Mouse (Mus musculus) stomach, embryonic 14.5 days (tissue): Measurements from ENCODE around the gene Poln. TPM values are rescaled to one million over a fixed set of nuclear protein-coding genes. Genes with fewer than 3 reads are reported as not detected.

Experiments used
- ATAC-seq: fragments of 200-750 bp; cut with Nextera tagmentation; 2 replicates; pipeline ENCODE4 v1.8.0; 2017; ENCODE audit warnings: low read depth, moderate TSS enrichment; ENCODE audit not compliant: insufficient number of reproducible peaks, insufficient read depth, low FRiP score
- H3K27ac ChIP-seq: fragments of 300-500 bp; sonication (generic); 2 replicates; pipeline ENCODE4 v1.5.1; 2014; ENCODE audit warnings: mild to moderate bottlenecking, low read length, moderate library complexity, mixed read lengths
- H3K27me3 ChIP-seq: fragments of 300-500 bp; sonication (generic); 2 replicates; pipeline ENCODE4 v1.6.1; 2014; ENCODE audit warnings: low read length, control low read depth, mixed read lengths; ENCODE audit not compliant: control insufficient read depth, insufficient read depth
- H3K36me3 ChIP-seq: fragments of 300-500 bp; sonication (generic); 2 replicates; pipeline ENCODE4 v1.6.1; 2014; ENCODE audit warnings: mild to moderate bottlenecking, control low read depth, low read length, moderate library complexity, mixed read lengths; ENCODE audit not compliant: control insufficient read depth, insufficient read depth
- H3K4me1 ChIP-seq: fragments of 300-500 bp; sonication (generic); 2 replicates; pipeline ENCODE4 v1.6.1; 2014; ENCODE audit warnings: low read length, control low read depth, mixed read lengths; ENCODE audit not compliant: control insufficient read depth, insufficient read depth
- H3K4me2 ChIP-seq: fragments of 300-500 bp; sonication (generic); replicated peaks from 2 replicates; pipeline ENCODE4 v1.6.1; 2014; ENCODE audit warnings: low read depth, low read length, control low read depth
- H3K4me3 ChIP-seq: fragments of 300-500 bp; sonication (generic); 2 replicates; pipeline ENCODE4 v1.5.1; 2014; ENCODE audit warnings: low read depth, low read length, control low read depth
- H3K9ac ChIP-seq: fragments of 300-500 bp; sonication (generic); replicated peaks from 2 replicates; pipeline ENCODE4 v1.6.1; 2014; ENCODE audit warnings: low read depth, mild to moderate bottlenecking, control low read depth, low read length, moderate library complexity, mixed read lengths
- H3K9me3 ChIP-seq: fragments of 300-500 bp; sonication (generic); 2 replicates; pipeline ENCODE4 v1.6.1; 2016; ENCODE audit warnings: low read depth, low read length, control low read depth; ENCODE audit not compliant: control insufficient read depth
- WGBS: fragments of 180-500 bp; shearing (Covaris S2); extraction: QIAGEN DNeasy Blood & Tissue Kit; methylation state at CpG from one replicate; pipeline ENCODE4 v1.1.7; 2014; 5-methylcytosine and 5-hydroxymethylcytosine counted together
- polyA plus RNA-seq: library from polyadenylated mRNA; unstranded; fragments of >200 nt; fragmentation: Nextera tagmentation; extraction: Ambion mirVana; gene quantifications from 2 replicates; pipeline ENCODE4 v1.2.1, GENCODE M21; 2014

Poln gene
- polyA plus RNA-seq, 1 experiment from 2014 or later, result 1.1 TPM

- no peak for ATAC-seq
- no peaks in the 10 kb centered on the region for H3K4me1 ChIP-seq
- 84% methylated on average over 2 of the region's 2 CpGs for WGBS
These were observed 35.7 kb upstream of the Poln start for GRCm38 (mm10) chr5:34204911-34205310.

GRCm38 (mm10) chr5:34202006-34202405 lies 32.8 kb upstream of the Poln start:
- no peak overlapping the region for H3K27ac ChIP-seq
- no peaks in the 10 kb centered on the region for H3K27me3 ChIP-seq
- H3K4me1 ChIP-seq, result no peaks in the 10 kb centered on the region
- no peak for ATAC-seq
- 73% methylated on average over 4 of the region's 4 CpGs for WGBS
- H3K9me3 ChIP-seq, result no peaks in the 10 kb centered on the region
- no peak overlapping the region for H3K4me2 ChIP-seq
- no peak overlapping the region for H3K4me3 ChIP-seq
- H3K9ac ChIP-seq, result no peak overlapping the region
- no peaks in the 10 kb centered on the region for H3K36me3 ChIP-seq

More at GRCm38 (mm10) chr5:34204911-34205310, 35.7 kb upstream of the Poln start:
- H3K4me2 ChIP-seq, result no peak overlapping the region
- no peaks in the 10 kb centered on the region for H3K27me3 ChIP-seq
- H3K4me3 ChIP-seq, result no peak overlapping the region
- H3K27ac ChIP-seq, result no peak overlapping the region
- H3K9me3 ChIP-seq, result no peaks in the 10 kb centered on the region
- H3K9ac ChIP-seq, result no peak overlapping the region
- no peaks in the 10 kb centered on the region for H3K36me3 ChIP-seq

GRCm38 (mm10) chr5:34201396-34201795 lies 32.1 kb upstream of the Poln start:
- Histone ChIP-seq H3K4me1 (no peaks in the 10 kb centered on the region), H3K9me3 (no peaks in the 10 kb centered on the region), H3K4me2 (no peak overlapping the region), H3K27ac (no peak overlapping the region), H3K9ac (no peak overlapping the region), H3K4me3 (no peak overlapping the region), H3K27me3 (no peaks in the 10 kb centered on the region), H3K36me3 (no peaks in the 10 kb centered on the region)
- no peak for ATAC-seq
- WGBS, result 64% methylated on average over 2 of the region's 2 CpGs

GRCm38 (mm10) chr5:34198615-34199014 lies 29.4 kb upstream of the Poln start:
- no peak overlapping the region for H3K4me3 ChIP-seq
- H3K27me3 ChIP-seq, result no peaks in the 10 kb centered on the region
- 84% methylated on average over 6 of the region's 6 CpGs for WGBS
- H3K36me3 ChIP-seq, result no peaks in the 10 kb centered on the region
- H3K9me3 ChIP-seq, result no peaks in the 10 kb centered on the region
- ATAC-seq, result no peak
- no peak overlapping the region for H3K27ac ChIP-seq
- no peaks in the 10 kb centered on the region for H3K4me1 ChIP-seq
- no peak overlapping the region for H3K9ac ChIP-seq
- H3K4me2 ChIP-seq, result no peak overlapping the region

GRCm38 (mm10) chr5:34197243-34197642 lies 28.0 kb upstream of the Poln start:
- no peak for ATAC-seq

GRCm38 (mm10) chr5:34196423-34196822 lies 27.2 kb upstream of the Poln start:
- Histone ChIP-seq H3K27ac (no peak overlapping the region), H3K4me1 (no peaks in the 10 kb centered on the region), H3K9ac (no peak overlapping the region), H3K36me3 (no peaks in the 10 kb centered on the region), H3K4me3 (no peak overlapping the region), H3K4me2 (no peak overlapping the region), H3K9me3 (no peaks in the 10 kb centered on the region), H3K27me3 (no peaks in the 10 kb centered on the region)
- ATAC-seq, result no peak
- WGBS, result 79% methylated on average over 7 of the region's 7 CpGs

More at GRCm38 (mm10) chr5:34197243-34197642, 28.0 kb upstream of the Poln start:
- Histone ChIP-seq H3K36me3 (no peaks in the 10 kb centered on the region), H3K4me2 (no peak overlapping the region), H3K4me1 (no peaks in the 10 kb centered on the region), H3K9ac (no peak overlapping the region), H3K27ac (no peak overlapping the region), H3K9me3 (no peaks in the 10 kb centered on the region), H3K4me3 (no peak overlapping the region), H3K27me3 (no peaks in the 10 kb centered on the region)
- WGBS, result 74% methylated on average over 4 of the region's 4 CpGs

- no peaks in the 10 kb centered on the region for H3K9me3 ChIP-seq
- no peak for ATAC-seq
- no peak overlapping the region for H3K27ac ChIP-seq
- no peak overlapping the region for H3K9ac ChIP-seq
- H3K4me1 ChIP-seq, result no peaks in the 10 kb centered on the region
- H3K4me2 ChIP-seq, result no peak overlapping the region
- H3K4me3 ChIP-seq, result no peak overlapping the region
- H3K36me3 ChIP-seq, result no peaks in the 10 kb centered on the region
- H3K27me3 ChIP-seq, result no peaks in the 10 kb centered on the region
- 92% methylated on average over 12 of the region's 12 CpGs for WGBS
These were observed 26.5 kb upstream of the Poln start for GRCm38 (mm10) chr5:34195786-34196185.

GRCm38 (mm10) chr5:34194975-34195662 lies 25.9 kb upstream of the Poln start:
- no peak for ATAC-seq
- H3K4me2 ChIP-seq, result no peak overlapping the region
- H3K4me3 ChIP-seq, result no peak overlapping the region
- H3K4me1 ChIP-seq, result no peaks in the 10 kb centered on the region
- WGBS, result 78% methylated on average over 6 of the region's 6 CpGs
- no peaks in the 10 kb centered on the region for H3K27me3 ChIP-seq
- no peak overlapping the region for H3K9ac ChIP-seq
- H3K36me3 ChIP-seq, result no peaks in the 10 kb centered on the region
- H3K9me3 ChIP-seq, result no peaks in the 10 kb centered on the region
- H3K27ac ChIP-seq, result no peak overlapping the region

- no peak overlapping the region for H3K27ac ChIP-seq
- no peaks in the 10 kb centered on the region for H3K27me3 ChIP-seq
- no peak for ATAC-seq
- WGBS, result 40% methylated on average over 1 of the region's 1 CpGs
- no peaks in the 10 kb centered on the region for H3K36me3 ChIP-seq
- no peak overlapping the region for H3K4me3 ChIP-seq
- no peaks in the 10 kb centered on the region for H3K9me3 ChIP-seq
- H3K9ac ChIP-seq, result no peak overlapping the region
- H3K4me1 ChIP-seq, result no peaks in the 10 kb centered on the region
- H3K4me2 ChIP-seq, result no peak overlapping the region
These were observed 25.2 kb upstream of the Poln start for GRCm38 (mm10) chr5:34194426-34194825.
